Mouse (Mus musculus): ENCODE measurements around the gene Pdlim1. TPM values are rescaled to one million over a fixed set of nuclear protein-coding genes. Genes with fewer than 3 reads are reported as not detected.

Gene Pdlim1
- polyA plus RNA-seq, 1 experiment from 2014 or later, result 171 TPM

DNA sequence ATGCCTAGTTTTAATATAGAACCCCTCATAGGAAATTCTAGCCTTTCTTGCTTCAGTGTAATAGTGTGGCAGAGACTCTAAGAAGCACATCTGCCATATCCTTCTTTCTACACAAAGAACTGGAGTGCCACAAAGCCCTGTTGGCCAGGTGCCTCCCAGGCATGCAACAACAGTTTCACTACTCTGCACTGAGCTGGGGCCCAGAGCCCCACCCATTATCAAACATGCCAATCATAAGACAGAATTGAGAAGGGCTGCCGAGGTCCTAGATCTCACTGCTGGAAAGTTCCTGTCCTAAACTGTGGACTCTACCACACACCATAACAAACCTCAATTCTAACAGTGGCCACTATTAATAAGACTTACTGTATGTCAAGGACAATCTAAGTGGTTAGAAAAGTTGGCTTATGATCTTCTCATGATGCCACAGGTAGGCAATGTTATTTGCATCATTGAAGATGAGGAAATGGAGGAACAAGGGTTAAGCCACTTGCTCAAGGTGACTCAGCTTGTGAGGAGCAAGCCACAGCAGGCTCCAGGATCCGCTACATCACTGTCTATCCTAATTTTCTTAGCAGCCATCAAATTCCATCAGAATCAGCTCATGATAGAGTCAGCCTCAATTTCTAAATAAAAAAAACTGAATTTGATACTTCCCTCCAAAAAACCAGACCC, 15.1 kb downstream of the Pdlim1 start:
- WGBS, result 62% methylated on average over 2 of the region's 2 CpGs

DNA sequence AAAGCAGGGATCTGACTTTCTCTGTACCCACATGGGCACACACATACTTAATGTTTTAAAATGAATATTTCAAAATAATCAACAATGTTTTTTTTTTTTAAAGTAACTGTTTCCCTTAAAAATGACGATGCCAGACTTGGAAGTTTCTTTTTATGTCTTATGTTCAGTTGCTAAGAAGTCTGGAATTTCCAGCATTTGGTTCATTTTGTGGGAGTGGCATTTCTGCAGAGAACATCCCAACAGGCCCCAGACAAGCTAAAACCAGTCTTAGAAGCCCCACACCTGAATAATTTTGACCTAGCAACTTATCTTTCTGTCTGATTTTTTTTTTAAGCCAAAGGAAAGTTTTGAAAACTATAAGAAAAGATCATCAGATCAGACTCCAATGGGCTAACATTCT, 16.1 kb downstream of the Pdlim1 start:
- ATAC-seq (ENCODE audit: borderline replicate concordance, extremely low read depth, low FRiP score, low TSS enrichment), result no peak
- Histone ChIP-seq H3K27ac (no peak overlapping the region), H3K36me3 (no peaks in the 10 kb centered on the region), H3K4me2 (no peak overlapping the region), H3K9me3 (no peaks in the 10 kb centered on the region), H3K4me1 (0 out of 2 replicates have a peak, but pooled peaks cover 11% of the 10 kb centered on the region), H3K4me3 (no peak overlapping the region), H3K27me3 (no peaks in the 10 kb centered on the region), H3K9ac (no peak overlapping the region)
- 52% methylated on average over 1 of the region's 1 CpGs for WGBS

More for the DNA sequence above, 15.1 kb downstream of the Pdlim1 start:
- Histone ChIP-seq H3K4me2 (no peak overlapping the region), H3K27ac (no peak overlapping the region), H3K27me3 (no peaks in the 10 kb centered on the region), H3K4me1 (0 out of 2 replicates have a peak, but pooled peaks cover 11% of the 10 kb centered on the region), H3K36me3 (no peaks in the 10 kb centered on the region), H3K9ac (no peak overlapping the region), H3K9me3 (no peaks in the 10 kb centered on the region), H3K4me3 (no peak overlapping the region)
- no peak for ATAC-seq (ENCODE audit: borderline replicate concordance, extremely low read depth, low FRiP score, low TSS enrichment)

DNA sequence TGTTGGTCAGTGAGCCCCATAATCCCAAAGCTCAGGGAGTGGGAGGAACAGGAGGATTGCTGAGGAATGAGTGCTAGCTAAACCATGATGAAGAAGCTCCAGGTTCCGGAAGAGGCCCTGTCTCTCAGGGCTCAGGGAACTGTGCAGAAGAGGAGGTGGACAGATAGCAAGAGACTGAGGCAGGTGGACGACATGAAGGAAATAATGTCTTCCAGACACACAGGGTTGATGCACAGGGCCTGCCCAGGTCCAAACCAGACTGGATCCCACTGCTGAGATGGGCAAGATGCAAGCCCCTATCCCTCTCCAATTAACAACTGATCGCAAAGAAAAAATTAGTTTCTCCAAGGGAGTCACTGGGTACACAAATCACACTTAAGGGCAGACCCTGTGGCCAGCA, 16.9 kb downstream of the Pdlim1 start:
- Histone ChIP-seq H3K36me3 (no peaks in the 10 kb centered on the region), H3K4me1 (0 out of 2 replicates have a peak, but pooled peaks cover 11% of the 10 kb centered on the region), H3K4me2 (no peak overlapping the region), H3K4me3 (no peak overlapping the region), H3K9ac (no peak overlapping the region), H3K27ac (no peak overlapping the region), H3K9me3 (no peaks in the 10 kb centered on the region), H3K27me3 (no peaks in the 10 kb centered on the region)
- ATAC-seq (ENCODE audit: borderline replicate concordance, extremely low read depth, low FRiP score, low TSS enrichment), result no peak
- 85% methylated on average over 3 of the region's 3 CpGs for WGBS

- Histone ChIP-seq H3K4me3 (no peak overlapping the region), H3K4me2 (no peak overlapping the region), H3K4me1 (0 out of 2 replicates have a peak, but pooled peaks cover 11% of the 10 kb centered on the region), H3K9me3 (no peaks in the 10 kb centered on the region), H3K27ac (no peak overlapping the region), H3K9ac (no peak overlapping the region), H3K36me3 (no peaks in the 10 kb centered on the region), H3K27me3 (no peaks in the 10 kb centered on the region)
- 37% methylated on average over 13 of the region's 13 CpGs for WGBS
- no peak; the same call in 1 of the 2 replicates for ATAC-seq (ENCODE audit: borderline replicate concordance, extremely low read depth, low FRiP score, low TSS enrichment)
Observed at GRCm38 (mm10) chr19:40253768-40254167, 17.9 kb downstream of the Pdlim1 start.

- Histone ChIP-seq H3K9me3 (no peaks in the 10 kb centered on the region), H3K9ac (no peak overlapping the region), H3K4me2 (no peak overlapping the region), H3K27ac (no peak overlapping the region), H3K4me1 (0 out of 2 replicates have a peak, but pooled peaks cover 6% of the 10 kb centered on the region), H3K36me3 (no peaks in the 10 kb centered on the region; the same call in 1 of the 2 replicates), H3K4me3 (no peak overlapping the region), H3K27me3 (no peaks in the 10 kb centered on the region)
- 80% methylated on average over 4 of the region's 4 CpGs for WGBS
- no peak for ATAC-seq (ENCODE audit: borderline replicate concordance, extremely low read depth, low FRiP score, low TSS enrichment)
Observed at GRCm38 (mm10) chr19:40251115-40251514, 20.5 kb downstream of the Pdlim1 start.

DNA sequence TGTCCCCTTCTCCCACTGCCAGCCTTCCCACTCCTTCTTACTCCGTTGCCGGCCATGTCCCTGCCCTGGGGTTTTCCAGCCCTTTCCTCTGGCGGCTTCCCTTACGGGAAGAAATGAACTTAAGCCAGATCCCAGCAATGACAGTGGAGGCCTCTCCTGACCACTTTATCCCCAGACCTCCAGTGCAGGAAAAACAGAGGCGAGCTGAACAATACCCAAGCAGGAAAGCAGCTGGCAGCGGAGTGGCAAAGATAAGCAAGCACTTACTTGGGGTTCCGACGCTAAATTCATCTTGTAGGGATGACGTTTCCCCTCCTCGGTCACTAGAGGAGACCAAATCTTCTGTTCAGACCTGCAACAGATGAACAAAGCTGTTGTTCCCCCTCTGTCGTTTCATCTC, 22.3 kb downstream of the Pdlim1 start:
- peak overlapping the region; percentile 52; the same call in 1 of the 2 replicates for H3K27ac ChIP-seq
- no peak overlapping the region for H3K9ac ChIP-seq
- H3K4me1 ChIP-seq, result 0 out of 2 replicates have a peak, but pooled peaks cover 6% of the 10 kb centered on the region
- H3K27me3 ChIP-seq, result no peaks in the 10 kb centered on the region
- 49% methylated on average over 11 of the region's 11 CpGs for WGBS
- no peak for ATAC-seq (ENCODE audit: borderline replicate concordance, extremely low read depth, low FRiP score, low TSS enrichment)
- no peak overlapping the region for H3K4me2 ChIP-seq
- H3K36me3 ChIP-seq, result no peaks in the 10 kb centered on the region; the same call in 1 of the 2 replicates
- no peak overlapping the region for H3K4me3 ChIP-seq
- no peaks in the 10 kb centered on the region for H3K9me3 ChIP-seq

- H3K4me3 ChIP-seq, result no peak overlapping the region
- H3K9ac ChIP-seq, result no peak overlapping the region
- H3K27me3 ChIP-seq, result no peaks in the 10 kb centered on the region
- no peak for ATAC-seq (ENCODE audit: borderline replicate concordance, extremely low read depth, low FRiP score, low TSS enrichment)
- no peak overlapping the region for H3K4me2 ChIP-seq
- no peak overlapping the region for H3K27ac ChIP-seq
- no peaks in the 10 kb centered on the region for H3K9me3 ChIP-seq
- no peaks in the 10 kb centered on the region; the same call in 1 of the 2 replicates for H3K36me3 ChIP-seq
- WGBS, result 90% methylated on average over 5 of the region's 5 CpGs
- H3K4me1 ChIP-seq, result 0 out of 2 replicates have a peak, but pooled peaks cover under 1% of the 10 kb centered on the region
Observed at GRCm38 (mm10) chr19:40248476-40248875, 23.2 kb downstream of the Pdlim1 start.

DNA sequence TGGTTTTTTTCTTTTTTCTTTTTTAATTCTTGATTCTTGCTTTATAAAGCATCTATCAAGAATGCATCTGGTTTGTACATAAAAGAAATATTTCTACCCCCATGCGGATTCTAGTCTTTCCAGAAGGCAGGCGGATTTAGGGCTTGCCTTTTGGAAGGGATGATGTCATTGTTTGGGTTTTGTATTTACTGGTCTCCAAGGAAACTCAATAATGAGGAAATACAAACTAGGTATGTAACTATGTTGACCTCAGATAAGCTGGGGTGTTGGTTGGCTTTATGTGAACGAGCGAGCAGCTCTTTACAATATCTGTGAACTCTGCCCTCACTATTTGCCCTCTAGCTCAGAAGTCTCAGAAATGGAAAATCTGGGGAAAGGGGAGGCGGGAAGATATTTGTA, 24.4 kb downstream of the Pdlim1 start:
- no peaks in the 10 kb centered on the region for H3K9me3 ChIP-seq
- no peaks in the 10 kb centered on the region for H3K27me3 ChIP-seq
- ATAC-seq (ENCODE audit: borderline replicate concordance, extremely low read depth, low FRiP score, low TSS enrichment), result no peak
- H3K4me1 ChIP-seq, result no peaks in the 10 kb centered on the region
- H3K9ac ChIP-seq, result no peak overlapping the region
- 52% methylated on average over 5 of the region's 5 CpGs for WGBS
- no peaks in the 10 kb centered on the region; the same call in 1 of the 2 replicates for H3K36me3 ChIP-seq
- no peak overlapping the region for H3K4me2 ChIP-seq
- H3K4me3 ChIP-seq, result no peak overlapping the region
- H3K27ac ChIP-seq, result no peak overlapping the region

DNA sequence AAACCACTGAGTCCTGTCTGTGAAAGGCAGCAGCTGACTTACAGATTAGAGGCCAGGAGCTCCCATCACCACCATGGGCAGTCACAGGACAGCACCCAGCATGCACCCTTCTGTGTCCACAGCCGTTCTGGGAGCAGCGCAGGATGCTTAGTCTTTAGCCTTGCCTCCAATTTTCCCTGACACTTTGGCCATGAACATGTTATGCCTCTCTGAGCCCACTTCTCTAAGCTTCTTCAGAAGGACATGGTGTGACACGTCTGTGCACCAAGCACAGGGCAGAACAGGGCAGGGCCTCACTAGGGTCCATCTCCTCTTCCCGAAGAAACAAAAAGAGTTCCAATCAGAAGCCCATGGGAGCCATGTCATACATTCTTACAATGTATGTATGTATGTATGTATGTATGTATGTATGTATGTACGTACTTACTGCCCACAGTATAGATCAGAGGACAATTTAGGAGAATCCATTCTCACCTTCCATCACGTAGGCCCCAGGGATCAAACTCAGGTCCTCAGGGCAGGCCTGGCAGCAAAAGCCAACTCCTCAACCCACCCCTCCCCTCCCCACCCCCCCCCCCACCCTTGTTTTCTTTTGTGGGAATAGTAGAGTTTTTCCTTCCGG, 24.9 kb downstream of the Pdlim1 start:
- Histone ChIP-seq H3K4me3 (no peak overlapping the region), H3K27ac (no peak overlapping the region), H3K9ac (no peak overlapping the region), H3K4me1 (no peaks in the 10 kb centered on the region), H3K4me2 (no peak overlapping the region), H3K9me3 (no peaks in the 10 kb centered on the region), H3K27me3 (no peaks in the 10 kb centered on the region), H3K36me3 (no peaks in the 10 kb centered on the region; the same call in 1 of the 2 replicates)
- 84% methylated on average over 7 of the region's 7 CpGs for WGBS
- no peak for ATAC-seq (ENCODE audit: borderline replicate concordance, extremely low read depth, low FRiP score, low TSS enrichment)

DNA sequence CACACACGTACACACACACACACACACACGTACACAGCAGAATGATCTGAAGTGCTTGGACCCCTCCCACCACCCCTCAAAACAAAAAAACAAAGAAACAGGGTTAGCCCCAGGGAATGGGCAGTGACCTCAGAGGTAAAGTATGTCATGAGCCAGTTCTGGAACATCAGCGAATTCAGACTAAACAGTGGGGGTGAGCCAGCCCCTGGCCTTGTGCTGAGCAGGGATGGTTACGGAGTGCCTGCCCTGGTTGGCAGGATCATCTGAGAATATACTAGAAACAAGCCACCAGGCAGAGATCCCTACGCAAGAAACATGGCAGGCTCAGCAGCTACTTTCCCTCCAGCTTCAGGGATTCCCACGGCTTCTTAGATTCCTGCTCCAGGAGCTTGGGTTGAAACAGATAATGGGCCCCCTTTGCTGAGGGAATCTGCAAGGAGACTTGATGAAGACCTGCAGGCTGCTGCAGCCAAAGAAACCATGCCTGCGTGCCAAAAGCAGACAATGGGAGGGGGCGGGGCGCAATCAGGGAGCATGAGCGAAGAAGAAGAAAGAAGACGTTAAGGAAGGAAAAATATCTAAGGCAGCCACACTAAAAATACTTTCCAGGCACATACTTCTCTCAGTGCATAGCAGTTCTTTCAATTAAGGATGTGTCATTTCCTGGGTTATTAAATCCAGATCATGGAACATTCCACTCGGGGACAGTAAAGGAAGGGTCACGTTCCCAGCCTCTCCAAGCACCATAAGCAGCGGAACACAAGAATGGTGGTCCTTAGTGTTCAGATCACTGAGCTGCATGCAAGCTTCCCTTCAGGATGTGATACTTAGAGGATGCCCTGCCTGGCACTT, 30.6 kb downstream of the Pdlim1 start:
- Histone ChIP-seq H3K36me3 (no peaks in the 10 kb centered on the region), H3K4me2 (0 out of 2 replicates have a peak overlapping the region, but pooled peaks have one; percentile 10), H3K27ac (peak overlapping the region; percentile 57), H3K9ac (no peak overlapping the region; the same call in 1 of the 2 replicates), H3K27me3 (no peaks in the 10 kb centered on the region), H3K4me3 (no peak overlapping the region), H3K4me1 (peaks cover 8% of the 10 kb centered on the region), H3K9me3 (no peaks in the 10 kb centered on the region)
- ATAC-seq (ENCODE audit: borderline replicate concordance, extremely low read depth, low FRiP score, low TSS enrichment), result peak; percentile 31
- WGBS, result 47% methylated on average over 14 of the region's 14 CpGs

DNA sequence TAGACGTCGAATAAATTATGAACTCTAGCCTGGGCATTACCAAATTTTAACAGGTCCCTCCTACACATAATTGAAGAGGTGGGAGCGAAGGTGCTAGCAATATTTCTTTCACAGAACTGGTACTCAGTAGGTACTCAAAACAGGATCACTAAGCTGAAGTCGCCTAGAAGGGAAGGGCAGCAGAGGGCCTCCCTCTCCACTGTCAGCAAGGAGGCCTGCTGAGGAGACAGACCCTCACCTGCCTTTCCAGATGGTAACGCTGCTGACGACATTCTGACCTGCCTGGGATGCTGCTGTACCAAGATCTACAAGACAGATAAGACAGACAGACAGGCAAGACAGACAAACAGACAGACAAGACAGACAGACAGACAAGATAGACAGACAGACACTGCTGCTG, 31.3 kb downstream of the Pdlim1 start:
- H3K4me2 ChIP-seq, result no peak overlapping the region
- H3K9ac ChIP-seq, result no peak overlapping the region
- peak overlapping the region; percentile 8 for H3K27ac ChIP-seq
- H3K4me1 ChIP-seq, result peaks cover 8% of the 10 kb centered on the region
- 68% methylated on average over 6 of the region's 6 CpGs for WGBS
- no peak overlapping the region for H3K4me3 ChIP-seq
- no peaks in the 10 kb centered on the region for H3K9me3 ChIP-seq
- H3K27me3 ChIP-seq, result no peaks in the 10 kb centered on the region
- H3K36me3 ChIP-seq, result no peaks in the 10 kb centered on the region
- ATAC-seq (ENCODE audit: borderline replicate concordance, extremely low read depth, low FRiP score, low TSS enrichment), result no peak

Measured in lung, embryonic 15.5 days (tissue).